Mouse (Mus musculus): ENCODE data around the gene Il6st.

Gene Il6st

DNA sequence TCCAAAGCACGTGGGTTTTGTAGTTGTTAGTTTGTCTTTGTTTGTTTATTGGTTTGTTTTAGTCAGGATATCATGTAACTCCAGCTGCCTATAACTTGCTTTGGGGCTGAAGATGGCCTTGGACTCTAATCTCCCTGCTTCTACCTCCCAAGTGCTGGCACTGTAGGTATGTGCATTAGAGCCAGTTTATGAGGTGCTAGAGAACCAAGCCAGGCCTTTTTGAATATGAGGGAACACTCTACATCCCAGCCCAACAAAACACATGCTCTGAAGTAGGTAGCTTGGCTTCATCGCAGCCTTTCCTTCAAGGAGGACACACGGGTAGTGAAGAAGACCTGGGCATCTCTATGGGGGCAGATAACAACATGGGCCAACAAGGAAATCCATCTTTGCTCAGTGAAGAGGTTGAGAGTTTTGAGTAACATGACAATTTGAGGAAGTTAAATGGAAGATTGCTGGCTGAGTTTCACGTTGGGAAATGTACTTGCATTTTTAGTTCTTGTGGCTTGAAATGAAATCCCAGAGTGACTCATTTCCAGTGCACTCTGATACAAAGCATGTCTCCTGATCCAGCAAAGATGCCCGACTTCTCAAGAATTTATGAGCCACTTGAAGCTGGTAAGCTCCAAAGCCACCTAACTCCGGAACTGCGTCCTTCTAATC, 20.9 kb upstream of the Il6st start:
- no peak for DNase-seq

- no peak for DNase-seq
Measured at GRCm38 (mm10) chr13:112447108-112447665, 16.7 kb upstream of the Il6st start.

DNA sequence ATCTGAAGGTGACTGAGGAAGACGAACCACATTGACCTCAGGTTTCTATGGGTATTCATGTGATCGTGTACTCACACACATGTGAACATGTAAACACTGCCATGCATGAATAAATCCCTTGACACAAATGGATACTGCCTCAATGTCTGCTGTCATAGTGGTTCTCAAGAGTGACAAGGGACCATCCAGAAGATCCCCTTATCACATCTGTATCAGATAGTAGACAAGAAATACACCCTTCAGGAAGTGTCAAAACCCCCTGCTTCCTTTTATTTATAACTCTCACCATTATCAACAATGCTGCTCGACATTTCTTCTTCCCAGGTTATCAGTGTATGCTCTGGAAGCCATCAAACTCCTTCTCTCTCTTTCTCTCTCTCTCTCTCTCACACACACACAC, 13.7 kb upstream of the Il6st start:
- no peak for DNase-seq

GRCm38 (mm10) chr13:112457366-112457765, 6.5 kb upstream of the Il6st start:
- no peak for DNase-seq

GRCm38 (mm10) chr13:112458016-112458415, 5.9 kb upstream of the Il6st start:
- DNase-seq: no peak

GRCm38 (mm10) chr13:112458435-112459018, 5.3 kb upstream of the Il6st start:
- DNase-seq: no peak

DNA sequence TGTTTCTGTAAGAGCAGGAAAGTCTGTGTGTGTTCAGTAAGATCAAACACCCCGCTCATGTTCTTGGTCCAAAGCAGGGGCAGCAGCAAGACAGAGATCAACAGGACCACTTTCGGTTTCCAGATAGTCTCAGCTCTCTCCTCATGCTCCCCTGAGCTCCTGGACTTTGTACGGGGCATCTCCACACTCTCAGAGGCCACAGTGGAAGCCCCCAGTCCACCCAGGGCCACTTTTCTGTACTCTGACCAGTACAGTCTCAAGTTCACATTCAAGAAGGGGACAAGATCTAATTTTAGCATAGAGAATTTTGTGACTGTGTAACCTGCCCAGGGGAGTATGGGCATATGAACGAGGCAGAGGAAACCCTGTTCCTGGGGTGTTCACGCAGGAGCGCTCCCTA, 3.9 kb upstream of the Il6st start:
- peak; percentile 26 to 40 for DNase-seq

- no peak for DNase-seq
Measured at GRCm38 (mm10) chr13:112462411-112462987, 1.4 kb upstream of the Il6st start.

DNA sequence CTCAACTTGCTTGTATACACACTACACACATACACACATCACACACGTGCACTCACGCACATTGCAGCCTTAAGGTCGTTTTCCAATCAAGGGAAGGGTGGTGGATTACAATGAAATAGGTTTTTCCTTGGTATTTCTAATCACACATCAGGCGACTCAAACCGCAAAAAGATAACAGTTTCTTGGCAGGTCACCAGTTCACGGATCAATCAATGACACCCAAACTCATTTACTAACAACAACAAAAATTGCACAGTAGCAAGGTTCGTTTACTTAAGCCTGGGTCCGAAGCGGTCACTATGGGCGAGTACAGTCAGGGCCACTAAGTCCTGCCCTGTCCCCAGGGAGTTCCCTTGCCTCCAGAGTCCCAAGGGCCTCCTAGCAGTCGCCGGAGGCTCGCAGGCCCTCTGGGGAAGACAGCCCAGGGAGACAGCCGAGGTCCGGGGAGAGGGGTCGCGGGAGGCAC, 500 bp upstream of the Il6st start:
- no peak for DNase-seq

- peak; percentile 37 to 44 for DNase-seq
Measured at GRCm38 (mm10) chr13:112464626-112465287, 887 bp downstream of the Il6st start.

DNA sequence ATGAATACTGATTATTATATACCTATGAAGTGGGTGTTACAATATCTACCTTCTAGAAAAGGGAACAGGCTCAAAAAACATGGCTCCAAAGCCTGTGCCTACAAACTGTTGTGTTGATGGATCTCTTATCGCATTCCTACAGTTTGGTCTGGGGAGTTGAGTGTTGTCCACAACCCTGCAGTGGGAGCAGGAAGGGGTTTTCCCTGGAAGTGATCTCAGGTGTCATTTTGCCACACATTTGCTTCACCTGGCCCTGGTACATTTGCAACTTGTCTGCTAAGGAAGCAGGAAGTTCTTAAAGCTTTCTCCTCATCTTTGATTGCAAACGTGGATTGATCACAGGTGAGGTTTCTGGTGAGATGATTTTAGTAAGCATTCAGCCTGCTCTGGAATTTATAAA, 1.7 kb downstream of the Il6st start:
- DNase-seq: no peak

DNA sequence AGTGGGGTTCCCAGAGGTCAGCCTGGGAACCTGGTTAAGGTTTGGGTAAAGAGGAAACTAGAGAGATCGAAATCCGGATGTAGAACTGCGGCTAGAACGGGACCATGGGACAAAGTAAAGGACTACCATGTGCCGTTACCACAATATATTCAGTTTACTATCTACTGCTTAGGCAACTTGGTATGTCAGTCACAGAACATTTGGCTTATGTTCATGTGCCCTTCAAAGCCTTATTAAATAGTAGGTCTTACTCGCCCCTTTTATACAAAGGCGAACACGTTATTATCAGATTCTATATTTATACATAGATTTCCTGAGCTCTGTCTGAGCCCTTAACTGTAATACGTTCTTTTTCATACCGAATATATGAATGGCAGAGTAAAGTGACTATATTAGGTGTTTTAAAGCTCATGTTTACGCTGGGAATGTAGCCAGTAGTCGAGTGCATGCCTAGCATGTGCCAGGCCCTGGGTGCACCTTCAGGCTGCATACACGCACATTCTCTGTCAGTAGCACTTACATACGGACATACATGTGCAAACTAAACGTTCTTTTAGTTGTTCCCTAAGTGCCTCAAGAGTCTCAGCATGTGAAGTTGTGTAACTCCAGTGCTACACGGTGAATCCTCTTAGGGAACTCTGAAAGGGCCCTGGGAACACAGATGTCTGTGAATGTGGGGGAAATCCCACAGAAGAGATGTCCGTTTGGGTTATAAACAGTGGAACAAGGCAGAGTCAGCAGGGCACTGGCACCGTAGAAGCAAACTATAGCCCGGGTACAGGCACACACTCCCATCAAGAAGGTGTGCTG, 2.5 kb downstream of the Il6st start:
- no peak for DNase-seq

DNA sequence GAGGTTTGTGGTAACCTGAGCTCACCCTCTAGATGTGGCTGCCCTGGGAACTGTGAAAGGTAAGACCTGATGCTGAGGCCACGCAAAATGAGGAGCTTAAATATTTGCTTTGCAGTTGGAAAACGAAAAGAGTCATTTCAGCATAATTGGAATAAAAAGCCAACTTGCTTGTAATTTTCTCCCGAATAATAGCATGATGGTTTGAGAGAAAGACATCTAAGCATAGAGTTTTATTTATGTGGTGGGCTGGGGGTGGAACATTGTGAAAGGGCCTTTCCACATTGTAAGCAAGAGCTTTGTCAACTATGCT, 3.0 kb downstream of the Il6st start:
- DNase-seq: no peak

GRCm38 (mm10) chr13:112467384-112467783, 3.5 kb downstream of the Il6st start:
- DNase-seq: no peak

DNA sequence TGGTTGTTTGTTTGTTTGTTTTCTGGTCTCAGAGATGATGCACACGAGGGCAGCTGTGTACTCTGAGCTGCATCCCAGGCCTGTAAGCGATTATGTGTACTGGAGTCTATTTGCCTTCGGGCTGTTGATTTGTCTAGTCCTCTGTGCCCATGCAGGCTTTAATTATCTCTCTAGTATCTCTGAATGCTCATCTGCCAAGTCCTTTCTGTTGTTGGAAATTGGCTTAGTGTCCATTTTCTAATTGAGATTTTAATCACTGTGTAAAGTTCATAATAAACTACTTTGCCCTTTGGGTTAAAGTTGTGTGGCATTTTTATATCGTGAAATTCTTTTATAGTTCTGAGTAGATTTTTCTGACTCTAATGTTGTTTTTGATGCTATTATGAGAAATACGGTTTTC, 5.6 kb downstream of the Il6st start:
- DNase-seq: no peak

GRCm38 (mm10) chr13:112471201-112471600, 7.3 kb downstream of the Il6st start:
- DNase-seq: no peak

GRCm38 (mm10) chr13:112472401-112473023, 8.6 kb downstream of the Il6st start:
- DNase-seq: no peak

DNA sequence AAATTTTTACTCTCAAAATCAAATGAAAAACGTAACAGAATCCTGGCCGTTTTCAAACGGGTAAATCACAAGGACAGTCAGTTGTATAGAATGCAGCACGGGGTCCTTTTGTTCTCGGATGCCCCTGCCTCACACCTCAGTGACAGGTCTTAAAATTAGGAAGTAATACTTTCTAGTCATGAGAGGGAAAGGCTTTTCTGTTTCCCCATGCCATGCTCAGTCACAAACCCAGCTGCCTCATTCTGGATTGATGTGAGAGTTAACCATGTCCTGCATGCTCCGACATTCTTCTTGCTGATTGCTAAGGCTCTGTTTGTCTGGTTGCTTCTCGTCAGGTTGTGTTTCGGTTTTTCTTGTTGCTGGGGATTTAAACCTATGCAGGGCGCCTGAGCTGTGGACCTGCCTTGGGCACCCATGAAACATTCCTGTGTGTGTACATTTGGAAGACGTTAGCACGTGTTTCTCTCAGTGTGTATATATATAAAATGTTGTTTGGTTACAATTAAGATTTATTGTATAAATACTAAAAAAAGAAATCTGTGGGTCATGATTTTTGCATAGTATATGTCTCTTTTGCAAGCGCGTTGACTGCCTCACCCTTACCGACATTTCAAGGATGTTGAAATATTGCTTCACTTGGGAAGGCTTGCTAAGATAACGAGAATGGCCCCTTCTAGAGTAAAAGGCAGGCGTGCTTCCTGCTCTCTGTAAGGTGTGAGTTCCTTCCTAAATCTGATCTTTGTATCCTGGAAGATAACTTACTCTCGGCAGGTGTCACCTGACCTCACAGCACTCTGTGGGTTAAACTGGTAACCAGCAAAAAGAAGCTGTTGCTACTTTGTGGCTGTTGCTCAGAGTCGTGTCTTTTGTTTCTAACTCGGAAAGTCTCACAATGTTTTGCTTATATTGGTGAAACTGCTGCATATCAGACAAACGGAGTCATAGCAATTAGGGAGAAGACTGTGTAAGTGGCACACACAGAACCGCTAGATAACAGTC, 10.2 kb downstream of the Il6st start:
- DNase-seq: no peak

GRCm38 (mm10) chr13:112479032-112479431, 15.2 kb downstream of the Il6st start:
- DNase-seq: no peak

- DNase-seq: no peak
Measured at GRCm38 (mm10) chr13:112479926-112480325, 16.1 kb downstream of the Il6st start.

- DNase-seq: no peak
Measured at GRCm38 (mm10) chr13:112482525-112482924, 18.7 kb downstream of the Il6st start.

All from kidney, postnatal 36 days (tissue).